Mouse (Mus musculus): ENCODE measurements around the gene Pdk3. TPM values are rescaled to one million over a fixed set of nuclear protein-coding genes. Genes with fewer than 3 reads are reported as not detected.

Gene Pdk3
- 25.1 and 25.2 TPM in 2 replicates for polyA plus RNA-seq (2012; rRNA removed)

- Histone ChIP-seq H3K4me3 (ENCODE audit: insufficient read depth, low read depth, low read length) (peak within 1 kb of the TSS; percentile 91), H3K4me1 (ENCODE audit: control insufficient read depth, insufficient read depth, low read length) (peaks cover 3% of the 10 kb centered on the region; the same call in 1 of the 2 replicates), H3K27ac (ENCODE audit: insufficient read depth, low read depth, low read length) (peak within 1 kb of the TSS; percentile 64), H3K36me3 (ENCODE audit: control insufficient read depth, insufficient read depth, low read length) (no peaks in the 10 kb centered on the region), H3K27me3 (replicated peaks; ENCODE audit: control insufficient read depth, insufficient read depth, low read length) (no peaks in the 10 kb centered on the region)
- WGBS: under 1% methylated on average over 67 of the region's 68 CpGs
- TF ChIP-seq POLR2A (IDR thresholded peaks at IDR 0.05; ENCODE audit: low read depth, low read length): no peak
- TF ChIP-seq CTCF (conservative IDR thresholded peaks at IDR 0.05; ENCODE audit: insufficient read depth, insufficient read length, low read depth, low read length): no peak
- peak; percentile 86 for DNase-seq
These were observed at the start of gene Pdk3 for GRCm38 (mm10) chrX:93831561-93832336. Gene Pdk3 (minus strand): TSS chrX:93832201.

GRCm38 (mm10) chrX:93877634-93878016, 45.6 kb upstream of the Pdk3 start:
- Histone ChIP-seq H3K27ac (ENCODE audit: insufficient read depth, low read depth, low read length) (no peak overlapping the region), H3K27me3 (replicated peaks; ENCODE audit: control insufficient read depth, insufficient read depth, low read length) (no peaks in the 10 kb centered on the region), H3K36me3 (ENCODE audit: control insufficient read depth, insufficient read depth, low read length) (no peaks in the 10 kb centered on the region), H3K4me3 (ENCODE audit: insufficient read depth, low read depth, low read length) (no peak overlapping the region), H3K4me1 (ENCODE audit: control insufficient read depth, insufficient read depth, low read length) (no peaks in the 10 kb centered on the region)
- WGBS: 81% methylated on average over 3 of the region's 3 CpGs
- no peak for DNase-seq
- TF ChIP-seq POLR2A (IDR thresholded peaks at IDR 0.05; ENCODE audit: low read depth, low read length): no peak
- no peak for TF ChIP-seq CTCF (conservative IDR thresholded peaks at IDR 0.05; ENCODE audit: insufficient read depth, insufficient read length, low read depth, low read length)

GRCm38 (mm10) chrX:93876981-93877633, 45.1 kb upstream of the Pdk3 start:
- Histone ChIP-seq H3K4me3 (ENCODE audit: insufficient read depth, low read depth, low read length) (no peak overlapping the region), H3K36me3 (ENCODE audit: control insufficient read depth, insufficient read depth, low read length) (no peaks in the 10 kb centered on the region), H3K27ac (ENCODE audit: insufficient read depth, low read depth, low read length) (no peak overlapping the region), H3K4me1 (ENCODE audit: control insufficient read depth, insufficient read depth, low read length) (no peaks in the 10 kb centered on the region), H3K27me3 (replicated peaks; ENCODE audit: control insufficient read depth, insufficient read depth, low read length) (no peaks in the 10 kb centered on the region)
- TF ChIP-seq POLR2A (IDR thresholded peaks at IDR 0.05; ENCODE audit: low read depth, low read length) (no peak), CTCF (conservative IDR thresholded peaks at IDR 0.05; ENCODE audit: insufficient read depth, insufficient read length, low read depth, low read length) (no peak)
- DNase-seq: no peak
- WGBS: 69% methylated on average over 7 of the region's 7 CpGs

- Histone ChIP-seq H3K4me1 (ENCODE audit: control insufficient read depth, insufficient read depth, low read length) (no peaks in the 10 kb centered on the region), H3K4me3 (ENCODE audit: insufficient read depth, low read depth, low read length) (no peak overlapping the region), H3K27me3 (replicated peaks; ENCODE audit: control insufficient read depth, insufficient read depth, low read length) (no peaks in the 10 kb centered on the region), H3K36me3 (ENCODE audit: control insufficient read depth, insufficient read depth, low read length) (no peaks in the 10 kb centered on the region), H3K27ac (ENCODE audit: insufficient read depth, low read depth, low read length) (no peak overlapping the region)
- no peak for TF ChIP-seq CTCF (conservative IDR thresholded peaks at IDR 0.05; ENCODE audit: insufficient read depth, insufficient read length, low read depth, low read length)
- TF ChIP-seq POLR2A (IDR thresholded peaks at IDR 0.05; ENCODE audit: low read depth, low read length): no peak
- DNase-seq: no peak
- WGBS: 35% methylated on average over 2 of the region's 2 CpGs
These were observed 31.4 kb upstream of the Pdk3 start for GRCm38 (mm10) chrX:93863393-93863792.

GRCm38 (mm10) chrX:93862525-93863086, 30.6 kb upstream of the Pdk3 start:
- Histone ChIP-seq H3K27ac (ENCODE audit: insufficient read depth, low read depth, low read length) (no peak overlapping the region), H3K4me1 (ENCODE audit: control insufficient read depth, insufficient read depth, low read length) (no peaks in the 10 kb centered on the region), H3K36me3 (ENCODE audit: control insufficient read depth, insufficient read depth, low read length) (no peaks in the 10 kb centered on the region), H3K4me3 (ENCODE audit: insufficient read depth, low read depth, low read length) (no peak overlapping the region), H3K27me3 (replicated peaks; ENCODE audit: control insufficient read depth, insufficient read depth, low read length) (no peaks in the 10 kb centered on the region)
- DNase-seq: no peak
- no peak for TF ChIP-seq CTCF (conservative IDR thresholded peaks at IDR 0.05; ENCODE audit: insufficient read depth, insufficient read length, low read depth, low read length)
- TF ChIP-seq POLR2A (IDR thresholded peaks at IDR 0.05; ENCODE audit: low read depth, low read length): no peak
- WGBS: 86% methylated on average over 4 of the region's 4 CpGs

GRCm38 (mm10) chrX:93857756-93858155, 25.8 kb upstream of the Pdk3 start:
- no peak for TF ChIP-seq CTCF (conservative IDR thresholded peaks at IDR 0.05; ENCODE audit: insufficient read depth, insufficient read length, low read depth, low read length)
- TF ChIP-seq POLR2A (IDR thresholded peaks at IDR 0.05; ENCODE audit: low read depth, low read length): no peak
- no peaks in the 10 kb centered on the region for H3K4me1 ChIP-seq (ENCODE audit: control insufficient read depth, insufficient read depth, low read length)
- H3K27ac ChIP-seq (ENCODE audit: insufficient read depth, low read depth, low read length): no peak overlapping the region
- no peaks in the 10 kb centered on the region for H3K27me3 ChIP-seq (replicated peaks; ENCODE audit: control insufficient read depth, insufficient read depth, low read length)
- 43% methylated on average over 3 of the region's 3 CpGs for WGBS
- no peak overlapping the region for H3K4me3 ChIP-seq (ENCODE audit: insufficient read depth, low read depth, low read length)
- H3K36me3 ChIP-seq (ENCODE audit: control insufficient read depth, insufficient read depth, low read length): no peaks in the 10 kb centered on the region
- peak; percentile 73 for DNase-seq

GRCm38 (mm10) chrX:93832337-93832884, 410 bp upstream of the Pdk3 start:
- H3K4me1 ChIP-seq (ENCODE audit: control insufficient read depth, insufficient read depth, low read length): peaks cover 3% of the 10 kb centered on the region; the same call in 1 of the 2 replicates
- TF ChIP-seq POLR2A (IDR thresholded peaks at IDR 0.05; ENCODE audit: low read depth, low read length) (no peak), CTCF (conservative IDR thresholded peaks at IDR 0.05; ENCODE audit: insufficient read depth, insufficient read length, low read depth, low read length) (no peak)
- 8% methylated on average over 14 of the region's 14 CpGs for WGBS
- no peaks in the 10 kb centered on the region for H3K27me3 ChIP-seq (replicated peaks; ENCODE audit: control insufficient read depth, insufficient read depth, low read length)
- H3K27ac ChIP-seq (ENCODE audit: insufficient read depth, low read depth, low read length): peak overlapping the region; percentile 64
- H3K4me3 ChIP-seq (ENCODE audit: insufficient read depth, low read depth, low read length): peak overlapping the region; percentile 91
- H3K36me3 ChIP-seq (ENCODE audit: control insufficient read depth, insufficient read depth, low read length): no peaks in the 10 kb centered on the region
- no peak for DNase-seq
